Mouse (Mus musculus) ES-E14 (cell line): Measurements from ENCODE around the gene Ksr1.

Experiments
- HCFC1 ChIP-seq: IDR thresholded peaks from 2 replicates; pipeline ENCODE4 v1.6.1; 2012; ENCODE audit warnings: low read length, inconsistent platforms, borderline replicate concordance; ENCODE audit not compliant: insufficient read depth
- MAFK ChIP-seq: IDR thresholded peaks from 2 replicates; pipeline ENCODE4 v1.6.1; 2014; ENCODE audit warnings: mild to moderate bottlenecking, low read depth, low read length, inconsistent platforms; ENCODE audit not compliant: insufficient read depth
- ZNF384 ChIP-seq: IDR thresholded peaks from 2 replicates; pipeline ENCODE4 v1.6.1; 2012; ENCODE audit warnings: low read depth, low read length, inconsistent platforms

- TF ChIP-seq MAFK: no peak
- TF ChIP-seq HCFC1: no peak
- TF ChIP-seq ZNF384: no peak
Observed at GRCm38 (mm10) chr11:79069453-79070153, 76.6 kb downstream of the Ksr1 start.
